Mouse (Mus musculus): ENCODE measurements around the gene Tmem251.

Tmem251 gene

GRCm38 (mm10) chr12:102710851-102711375 lies 32.6 kb upstream of the Tmem251 start:
- DNase-seq (ENCODE audit: low spot score) = no peak

GRCm38 (mm10) chr12:102713153-102713865 lies 30.3 kb upstream of the Tmem251 start:
- no peak for DNase-seq (ENCODE audit: low spot score)

- DNase-seq (ENCODE audit: low spot score) = no peak
Observed at GRCm38 (mm10) chr12:102714116-102714515, 29.4 kb upstream of the Tmem251 start.

GRCm38 (mm10) chr12:102714654-102715395 lies 28.7 kb upstream of the Tmem251 start:
- no peak for DNase-seq (ENCODE audit: low spot score)

GRCm38 (mm10) chr12:102719552-102720315 lies 23.8 kb upstream of the Tmem251 start:
- DNase-seq (ENCODE audit: low spot score) = no peak

GRCm38 (mm10) chr12:102722451-102722850 lies 21.1 kb upstream of the Tmem251 start:
- no peak for DNase-seq (ENCODE audit: low spot score)

GRCm38 (mm10) chr12:102722966-102723365 lies 20.6 kb upstream of the Tmem251 start:
- no peak for DNase-seq (ENCODE audit: low spot score)

- DNase-seq (ENCODE audit: low spot score) = no peak
Observed at GRCm38 (mm10) chr12:102723861-102724260, 19.7 kb upstream of the Tmem251 start.

GRCm38 (mm10) chr12:102725146-102725545 lies 18.4 kb upstream of the Tmem251 start:
- no peak for DNase-seq (ENCODE audit: low spot score)

- no peak for DNase-seq (ENCODE audit: low spot score)
Observed at GRCm38 (mm10) chr12:102725761-102726175, 17.8 kb upstream of the Tmem251 start.

GRCm38 (mm10) chr12:102729855-102730797 lies 13.4 kb upstream of the Tmem251 start:
- no peak for DNase-seq (ENCODE audit: low spot score)

- no peak for DNase-seq (ENCODE audit: low spot score)
Observed at GRCm38 (mm10) chr12:102730798-102731619, 12.6 kb upstream of the Tmem251 start.

GRCm38 (mm10) chr12:102733381-102733780 lies 10.2 kb upstream of the Tmem251 start:
- peak; percentile 45 for DNase-seq (ENCODE audit: low spot score)

GRCm38 (mm10) chr12:102739096-102739495 lies 4.5 kb upstream of the Tmem251 start:
- no peak for DNase-seq (ENCODE audit: low spot score)

GRCm38 (mm10) chr12:102740285-102740684 lies 3.3 kb upstream of the Tmem251 start:
- no peak for DNase-seq (ENCODE audit: low spot score)

- no peak for DNase-seq (ENCODE audit: low spot score)
Observed at GRCm38 (mm10) chr12:102742056-102742455, 1.5 kb upstream of the Tmem251 start.

GRCm38 (mm10) chr12:102743036-102743588 lies 450 bp upstream of the Tmem251 start:
- DNase-seq (ENCODE audit: low spot score) = no peak

- DNase-seq (ENCODE audit: low spot score) = no peak
Observed at GRCm38 (mm10) chr12:102744839-102745238, 1.3 kb downstream of the Tmem251 start.

- no peak for DNase-seq (ENCODE audit: low spot score)
Observed at GRCm38 (mm10) chr12:102748256-102748655, 4.7 kb downstream of the Tmem251 start.

- DNase-seq (ENCODE audit: low spot score) = peak; percentile 55
Observed at GRCm38 (mm10) chr12:102756304-102756703, 12.7 kb downstream of the Tmem251 start.

All from spleen, adult 12 weeks (tissue).